Mouse (Mus musculus) forebrain, embryonic 10.5 days (tissue): ENCODE measurements around the gene Ibtk. TPM values are rescaled to one million over a fixed set of nuclear protein-coding genes. Genes with fewer than 3 reads are reported as not detected.
"Not testable (repeated sequence)": the region's sequence is repeated elsewhere in the genome, so short reads cannot be mapped to it uniquely, and the experiment has no call there.

Source experiments
- DNase-seq: peaks from one replicate; pipeline ENCODE4 v3.0.0-alpha.2; 2017; ENCODE audit warnings: low spot score; ENCODE audit errors: extremely low spot score
- H3K27ac ChIP-seq: fragments of 300-500 bp; sonication (generic); 2 replicates; pipeline ENCODE4 v1.5.1; 2016; ENCODE audit warnings: mild to moderate bottlenecking
- H3K27me3 ChIP-seq: fragments of 300-500 bp; sonication (generic); 2 replicates; pipeline ENCODE4 v1.6.1; 2016; ENCODE audit warnings: mild to moderate bottlenecking; ENCODE audit not compliant: poor library complexity, severe bottlenecking
- H3K36me3 ChIP-seq: fragments of 300-500 bp; sonication (generic); replicated peaks from 2 replicates; pipeline ENCODE4 v1.6.1; 2016; ENCODE audit warnings: mild to moderate bottlenecking, moderate library complexity
- H3K4me1 ChIP-seq: fragments of 300-500 bp; sonication (generic); 2 replicates; pipeline ENCODE4 v1.6.1; 2016
- H3K4me3 ChIP-seq: fragments of 300-500 bp; sonication (generic); 2 replicates; pipeline ENCODE4 v1.5.1; 2016; ENCODE audit warnings: mild to moderate bottlenecking, moderate library complexity
- H3K9me3 ChIP-seq: fragments of 300-500 bp; sonication (generic); 2 replicates; pipeline ENCODE4 v1.6.1; 2016; ENCODE audit warnings: mild to moderate bottlenecking, moderate library complexity
- WGBS: fragments of 180-500 bp; shearing (Covaris S2); methylation state at CpG from one replicate; pipeline ENCODE4 v1.1.7; 2016; 5-methylcytosine and 5-hydroxymethylcytosine counted together
- polyA plus RNA-seq: library from polyadenylated mRNA; unstranded; fragments of >200 nt; fragmentation: Nextera tagmentation; extraction: Ambion mirVana; gene quantifications from 2 replicates; pipeline ENCODE4 v1.2.1, GENCODE M21; 2016

Gene Ibtk
- polyA plus RNA-seq: 35.5 and 35.8 TPM in 2 replicates

GRCm38 (mm10) chr9:85749142-85749921 lies at the start of gene Ibtk:
Gene Ibtk, minus strand, starts transcription at chr9:85749334.
- Histone ChIP-seq H3K4me1 (peaks cover 18% of the 10 kb centered on the region), H3K27me3 (no peaks in the 10 kb centered on the region), H3K4me3 (peak within 1 kb of the TSS; percentile 95), H3K27ac (peak within 1 kb of the TSS; percentile 100), H3K36me3 (peaks cover 12% of the 10 kb centered on the region), H3K9me3 (no peaks in the 10 kb centered on the region)
- DNase-seq: peak; percentile 97
- WGBS: 1% methylated on average over 52 of the region's 52 CpGs

GRCm38 (mm10) chr9:85791521-85791920 lies 42.4 kb upstream of the Ibtk start:
- H3K4me3 ChIP-seq, H3K36me3 ChIP-seq, H3K27ac ChIP-seq, H3K4me1 ChIP-seq, DNase-seq, H3K9me3 ChIP-seq, H3K27me3 ChIP-seq: not testable (repeated sequence)
- 95% methylated on average over 18 of the region's 18 CpGs for WGBS

- no peak overlapping the region for H3K27ac ChIP-seq
- no peaks in the 10 kb centered on the region for H3K36me3 ChIP-seq
- no peaks in the 10 kb centered on the region for H3K9me3 ChIP-seq
- WGBS: 83% methylated on average over 4 of the region's 4 CpGs
- H3K27me3 ChIP-seq: peaks cover 10% of the 10 kb centered on the region
- no peak for DNase-seq
- H3K4me1 ChIP-seq: no peaks in the 10 kb centered on the region
- no peak overlapping the region for H3K4me3 ChIP-seq
These were observed 31.1 kb upstream of the Ibtk start for GRCm38 (mm10) chr9:85780249-85780648.

- H3K4me1 ChIP-seq: no peaks in the 10 kb centered on the region
- H3K4me3 ChIP-seq: no peak overlapping the region
- H3K27ac ChIP-seq: no peak overlapping the region
- WGBS: 37% methylated on average over 4 of the region's 4 CpGs
- peaks cover 10% of the 10 kb centered on the region for H3K27me3 ChIP-seq
- H3K36me3 ChIP-seq: no peaks in the 10 kb centered on the region
- H3K9me3 ChIP-seq: no peaks in the 10 kb centered on the region
- DNase-seq: no peak
These were observed 30.3 kb upstream of the Ibtk start for GRCm38 (mm10) chr9:85779458-85779857.

GRCm38 (mm10) chr9:85777544-85777943 lies 28.4 kb upstream of the Ibtk start:
- Histone ChIP-seq H3K4me3 (no peak overlapping the region), H3K36me3 (no peaks in the 10 kb centered on the region), H3K4me1 (no peaks in the 10 kb centered on the region), H3K27me3 (peaks cover 10% of the 10 kb centered on the region), H3K27ac (no peak overlapping the region), H3K9me3 (no peaks in the 10 kb centered on the region)
- 76% methylated on average over 6 of the region's 6 CpGs for WGBS
- DNase-seq: no peak

- Histone ChIP-seq H3K36me3 (no peaks in the 10 kb centered on the region), H3K4me1 (no peaks in the 10 kb centered on the region), H3K9me3 (no peaks in the 10 kb centered on the region), H3K27ac (no peak overlapping the region), H3K4me3 (no peak overlapping the region), H3K27me3 (no peaks in the 10 kb centered on the region)
- WGBS: 85% methylated on average over 12 of the region's 12 CpGs
- no peak for DNase-seq
These were observed 23.1 kb upstream of the Ibtk start for GRCm38 (mm10) chr9:85772280-85772679.

- H3K9me3 ChIP-seq: no peaks in the 10 kb centered on the region
- H3K36me3 ChIP-seq: no peaks in the 10 kb centered on the region
- WGBS: 76% methylated on average over 3 of the region's 3 CpGs
- no peaks in the 10 kb centered on the region for H3K27me3 ChIP-seq
- no peak overlapping the region for H3K4me3 ChIP-seq
- no peak for DNase-seq
- H3K4me1 ChIP-seq: no peaks in the 10 kb centered on the region
- H3K27ac ChIP-seq: no peak overlapping the region
These were observed 22.3 kb upstream of the Ibtk start for GRCm38 (mm10) chr9:85771454-85771853.

- H3K4me1 ChIP-seq: no peaks in the 10 kb centered on the region
- H3K36me3 ChIP-seq: no peaks in the 10 kb centered on the region
- DNase-seq: no peak
- no peak overlapping the region for H3K4me3 ChIP-seq
- WGBS: 92% methylated on average over 4 of the region's 4 CpGs
- H3K27ac ChIP-seq: no peak overlapping the region
- H3K9me3 ChIP-seq: no peaks in the 10 kb centered on the region
- H3K27me3 ChIP-seq: no peaks in the 10 kb centered on the region
These were observed 21.2 kb upstream of the Ibtk start for GRCm38 (mm10) chr9:85770369-85770768.

GRCm38 (mm10) chr9:85769057-85769789 lies 20.1 kb upstream of the Ibtk start:
- no peak for DNase-seq
- H3K4me1 ChIP-seq: no peaks in the 10 kb centered on the region
- H3K27ac ChIP-seq: no peak overlapping the region
- H3K27me3 ChIP-seq: no peaks in the 10 kb centered on the region
- WGBS: 81% methylated on average over 12 of the region's 12 CpGs
- H3K9me3 ChIP-seq: no peaks in the 10 kb centered on the region
- no peak overlapping the region for H3K4me3 ChIP-seq
- no peaks in the 10 kb centered on the region for H3K36me3 ChIP-seq

- H3K9me3 ChIP-seq: no peaks in the 10 kb centered on the region
- H3K27me3 ChIP-seq: no peaks in the 10 kb centered on the region
- no peaks in the 10 kb centered on the region for H3K4me1 ChIP-seq
- no peak overlapping the region for H3K27ac ChIP-seq
- H3K4me3 ChIP-seq: no peak overlapping the region
- H3K36me3 ChIP-seq: no peaks in the 10 kb centered on the region
- WGBS: 85% methylated on average over 2 of the region's 2 CpGs
- DNase-seq: no peak
These were observed 18.1 kb upstream of the Ibtk start for GRCm38 (mm10) chr9:85767255-85767654.

GRCm38 (mm10) chr9:85762476-85762875 lies 13.3 kb upstream of the Ibtk start:
- no peaks in the 10 kb centered on the region for H3K27me3 ChIP-seq
- no peak for DNase-seq
- whole genome bisulfite sequencing: 90% methylated on average over 1 of the region's 1 CpGs

GRCm38 (mm10) chr9:85750797-85751196 lies 1.7 kb upstream of the Ibtk start:
- H3K36me3 ChIP-seq: peaks cover 7% of the 10 kb centered on the region
- no peak overlapping the region for H3K4me3 ChIP-seq
- peaks cover 18% of the 10 kb centered on the region for H3K4me1 ChIP-seq
- H3K27me3 ChIP-seq: no peaks in the 10 kb centered on the region
- 93% methylated on average over 7 of the region's 7 CpGs for WGBS
- H3K27ac ChIP-seq: no peak overlapping the region
- no peak for DNase-seq
- H3K9me3 ChIP-seq: no peaks in the 10 kb centered on the region

More at GRCm38 (mm10) chr9:85762476-85762875, 13.3 kb upstream of the Ibtk start:
- H3K4me1 ChIP-seq: no peaks in the 10 kb centered on the region
- H3K27ac ChIP-seq: no peak overlapping the region
- H3K36me3 ChIP-seq: no peaks in the 10 kb centered on the region
- no peak overlapping the region for H3K4me3 ChIP-seq
- H3K9me3 ChIP-seq: no peaks in the 10 kb centered on the region

GRCm38 (mm10) chr9:85749922-85750509 lies 882 bp upstream of the Ibtk start:
- peak overlapping the region; percentile 95 for H3K4me3 ChIP-seq
- peak overlapping the region; percentile 100 for H3K27ac ChIP-seq
- no peak for DNase-seq
- peaks cover 18% of the 10 kb centered on the region for H3K4me1 ChIP-seq
- WGBS: 49% methylated on average over 5 of the region's 5 CpGs
- H3K36me3 ChIP-seq: peaks cover 12% of the 10 kb centered on the region
- no peaks in the 10 kb centered on the region for H3K9me3 ChIP-seq
- no peaks in the 10 kb centered on the region for H3K27me3 ChIP-seq
